In the genomic region with DNA sequence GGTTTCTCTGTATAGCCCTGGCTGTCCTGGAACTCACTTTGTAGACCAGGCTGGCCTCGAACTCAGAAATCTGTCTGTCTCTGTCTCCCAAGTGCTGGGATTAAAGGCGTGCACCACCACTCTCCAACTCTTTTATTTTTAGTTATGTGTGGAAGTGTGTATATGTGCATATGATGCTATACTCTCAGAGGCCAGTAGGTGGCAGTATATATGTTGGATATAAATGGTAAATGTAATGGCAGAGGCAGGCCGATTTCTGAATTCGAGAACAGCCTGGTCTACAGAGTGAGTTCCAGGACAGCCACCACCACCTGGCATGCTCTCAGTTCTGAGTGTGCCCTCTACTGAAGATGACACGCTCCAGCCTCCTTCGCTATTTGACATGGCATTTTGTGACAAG, we compare ENCODE assay signal across 12 mouse cellular contexts.
DNase-seq lines count a peak whose midpoint lies in the region; ATAC-seq and TF ChIP-seq lines count a peak whose summit lies in the region.
"Had no signal": no experiment of that assay in that cellular context is flagged by ENCODE, and none has a peak within 500 bp of the region (broad histone marks: within the 10 kb centered on the region; RNA-seq: fewer than 3 reads in every experiment).

No protein-coding gene starts in this region.

- in situ Hi-C loops in ES-E14 (cut with MboI; ENCODE audit: low sequenced_read_pairs in 2 of 2, unreplicated experiment in 2 of 2): no loop called here

- H3K27ac ChIP-seq in ES-E14 (ENCODE audit: insufficient read depth, low read depth, low read length, poor library complexity, severe bottlenecking): no peak overlapping the region
- H3K27ac ChIP-seq in forebrain, embryonic 14.5 days (ENCODE audit: low read depth, low read length): no peak overlapping the region
- H3K27ac ChIP-seq: midbrain, embryonic 12.5 days had no signal

- H3K36me3 ChIP-seq in ES-E14 (ENCODE audit: control insufficient read depth, insufficient read depth, low read length, poor library complexity, severe bottlenecking): no peaks in the 10 kb centered on the region
- H3K36me3 ChIP-seq in forebrain, embryonic 14.5 days (ENCODE audit: control insufficient read depth, insufficient read depth, low read length): no peaks in the 10 kb centered on the region
- H3K36me3 ChIP-seq: midbrain, embryonic 12.5 days had no signal

- no peak overlapping the region for H3K4me2 ChIP-seq in forebrain, embryonic 14.5 days (ENCODE audit: low read length)
- H3K4me2 ChIP-seq: midbrain, embryonic 12.5 days had no signal

- no peak overlapping the region for H3K4me3 ChIP-seq in ES-E14 (ENCODE audit: insufficient read depth in 1 of 2, low read depth in 1 of 2, low read length in 2 of 2, poor library complexity in 1 of 2, severe bottlenecking in 1 of 2)
- no peak overlapping the region for H3K4me3 ChIP-seq in forebrain, embryonic 14.5 days (ENCODE audit: low read depth, low read length)
- H3K4me3 ChIP-seq: erythroblast, embryonic 14.5 days; midbrain, embryonic 12.5 days had no signal

- no peak overlapping the region for H3K9ac ChIP-seq in ES-E14 (ENCODE audit: insufficient read depth, low read depth, low read length, poor library complexity, severe bottlenecking)
- no peak overlapping the region for H3K9ac ChIP-seq in forebrain, embryonic 14.5 days (ENCODE audit: low read length)
- H3K9ac ChIP-seq: midbrain, embryonic 12.5 days had no signal

- 96% methylated on average over 6 of the region's 6 CpGs for WGBS in forebrain, embryonic 14.5 days

- ATAC-seq in forebrain, embryonic 14.5 days: no peak

- no peaks in the 10 kb centered on the region for H3K9me3 ChIP-seq in ES-E14 (ENCODE audit: control insufficient read depth, insufficient read depth, low read depth, low read length)
- H3K9me3 ChIP-seq in forebrain, embryonic 14.5 days (replicated peaks; ENCODE audit: control insufficient read depth, low read length): no peaks in the 10 kb centered on the region
- H3K9me3 ChIP-seq: midbrain, embryonic 12.5 days had no signal

- H3K4me1 ChIP-seq in ES-E14 (ENCODE audit: control insufficient read depth in 2 of 2, insufficient read depth in 2 of 2, low read length in 2 of 2, poor library complexity in 1 of 2): no peaks in the 10 kb centered on the region
- H3K4me1 ChIP-seq in forebrain, embryonic 14.5 days (ENCODE audit: control insufficient read depth, insufficient read depth, low read length): no peaks in the 10 kb centered on the region
- H3K4me1 ChIP-seq: midbrain, embryonic 12.5 days had no signal

- H3K27me3 ChIP-seq in forebrain, embryonic 14.5 days (replicated peaks; ENCODE audit: control insufficient read depth, insufficient read depth, low read length): no peaks in the 10 kb centered on the region
- H3K27me3 ChIP-seq: midbrain, embryonic 12.5 days had no signal

- peak; percentile 38 for DNase-seq in kidney, adult 9 months
- DNase-seq in kidney, adult 11 months: no peak
- DNase-seq in 3T3-L1 (ENCODE audit: low read depth, low spot score) (peak; percentile 48), ES-E14 (ENCODE audit: low read depth, low spot score) (peak; percentile 30)
- peak; percentile 61 for DNase-seq in induced T-regulatory cell, adult 2 months (ENCODE audit: low read depth)
- no peak for DNase-seq in forebrain, embryonic 14.5 days (ENCODE audit: low spot score)
- no peak for DNase-seq in heart, adult 8-10 months (ENCODE audit: low spot score)
- no peak for DNase-seq in cerebellum, adult 11 months
- DNase-seq: layer of hippocampus, postnatal 36 days; right cerebral cortex, adult 18-20 months had no signal

TF ChIP-seq in ES-E14, 5 proteins besides CTCF, POLR2A, EP300 and RAD21:
- TF ChIP-seq ZC3H11A (IDR thresholded peaks at IDR 0.05; ENCODE audit: borderline replicate concordance, low read depth, low read length): no peak

Comparison
In these comparisons a context has a peak if more than half of its experiments do, and no peak if none do; other contexts are left out.
1. DNase-seq: peak in kidney, adult 9 months (single experiment), 3T3-L1 (single experiment), ES-E14 (single experiment) and induced T-regulatory cell, adult 2 months (single experiment); none in kidney, adult 11 months (single experiment), forebrain, embryonic 14.5 days (single experiment), heart, adult 8-10 months (single experiment) and cerebellum, adult 11 months (single experiment).